Mouse (Mus musculus): ENCODE measurements around the gene Tmem42.

The Tmem42 gene

DNA sequence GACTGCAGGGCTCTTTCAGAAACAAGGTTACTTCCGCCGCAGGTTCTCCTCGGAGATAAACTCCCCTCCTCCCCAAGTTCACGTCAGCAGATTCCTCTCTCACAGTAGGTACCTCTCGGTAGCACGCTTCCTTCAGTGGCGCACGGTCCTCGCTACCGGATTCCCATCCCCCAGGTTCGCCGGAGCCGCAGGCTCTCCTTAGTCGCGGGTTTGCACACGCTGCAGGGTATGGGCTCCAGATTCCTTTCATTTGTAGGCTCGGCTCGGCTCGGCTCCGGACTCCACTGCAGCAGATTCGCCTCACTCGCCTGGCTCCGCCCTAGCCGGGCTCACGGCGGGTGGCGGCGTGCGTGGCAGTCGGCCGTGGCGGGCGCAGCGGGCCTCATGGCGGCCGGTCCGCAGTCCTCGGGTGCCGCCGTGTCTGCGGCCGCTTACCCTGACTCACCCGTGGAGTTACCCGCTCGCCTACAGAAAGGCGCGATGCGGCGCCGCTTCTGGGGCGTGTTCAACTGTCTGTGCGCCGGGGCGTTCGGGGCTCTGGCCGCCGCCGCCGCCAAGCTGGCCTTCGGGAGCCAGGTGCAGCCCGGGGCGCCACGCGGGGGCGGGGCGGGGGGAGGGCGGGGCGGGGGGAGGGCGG, at the start of gene Tmem42:
Tmem42 (plus strand) TSS at position 332 of the 637 bp plus-strand sequence.
- DNase-seq (ENCODE audit: low spot score in 2 of 2): peak; percentile 84

GRCm38 (mm10) chr9:122998406-122999192, 22.5 kb upstream of the Tmem42 start:
- no peak for DNase-seq (ENCODE audit: low spot score in 2 of 2)

DNA sequence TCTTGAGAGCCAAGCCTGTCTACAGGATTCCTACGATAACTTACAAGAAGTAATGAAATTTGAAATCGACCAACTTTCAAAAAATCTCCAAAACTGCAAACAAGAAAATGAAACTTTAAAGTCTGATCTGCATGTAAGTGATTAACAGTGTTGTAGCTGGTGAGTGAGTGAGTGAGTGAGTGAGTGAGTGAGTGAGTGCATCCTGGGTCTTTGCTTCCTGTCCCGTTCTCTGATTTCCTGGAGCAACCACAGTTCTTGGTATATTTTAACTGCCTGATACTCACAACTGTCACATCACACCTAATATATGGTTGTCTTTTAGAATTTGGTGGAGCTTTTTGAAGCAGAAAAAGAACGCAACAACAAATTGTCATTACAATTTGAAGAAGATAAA, 21.9 kb upstream of the Tmem42 start:
- DNase-seq (ENCODE audit: low spot score in 2 of 2): no peak

DNA sequence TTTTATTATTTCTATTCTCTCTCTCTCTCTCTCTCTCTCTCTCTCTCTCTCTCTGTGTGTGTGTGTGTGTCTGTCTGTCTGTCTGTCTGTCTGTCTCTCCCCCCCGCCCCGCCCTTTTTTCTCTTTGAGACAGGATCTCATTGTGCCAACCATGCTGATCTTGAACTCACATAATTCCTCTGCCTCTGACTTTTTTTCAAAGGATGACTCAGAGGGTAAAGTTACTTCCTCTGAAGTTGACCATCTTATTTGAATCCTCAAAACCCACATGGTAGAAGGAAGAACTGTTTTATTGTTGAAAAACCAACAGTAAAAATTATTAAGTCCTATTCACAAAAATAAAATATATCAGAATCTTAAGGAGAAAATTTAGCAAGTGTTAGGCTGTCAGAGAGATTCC, 16.4 kb upstream of the Tmem42 start:
- no peak for DNase-seq (ENCODE audit: low spot score in 2 of 2)

GRCm38 (mm10) chr9:123006071-123006470, 15.1 kb upstream of the Tmem42 start:
- no peak for DNase-seq (ENCODE audit: low spot score in 2 of 2)

GRCm38 (mm10) chr9:123021636-123022379, 682 bp downstream of the Tmem42 start:
- DNase-seq (ENCODE audit: low spot score in 2 of 2): no peak

DNA sequence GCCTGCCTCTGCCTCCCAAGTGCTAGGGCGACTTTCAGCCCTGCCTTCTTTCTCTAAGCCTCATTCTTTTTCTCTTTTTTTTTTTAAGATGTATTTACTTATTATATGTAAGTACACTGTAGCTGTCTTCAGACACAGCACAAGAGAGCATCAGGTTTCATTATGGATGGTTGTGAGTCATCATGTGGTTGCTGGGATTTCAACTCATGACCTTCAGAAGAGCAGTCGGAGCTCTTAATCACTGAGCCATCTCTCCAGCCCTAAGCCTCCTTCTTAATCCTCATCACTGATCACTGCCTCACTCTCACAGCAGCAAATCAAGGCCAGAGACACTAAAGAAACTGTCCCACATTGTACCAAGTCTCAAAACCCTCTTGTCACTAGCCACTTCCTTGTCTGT, 3.1 kb downstream of the Tmem42 start:
- DNase-seq (ENCODE audit: low spot score in 2 of 2): no peak

GRCm38 (mm10) chr9:123031496-123032246, 10.5 kb downstream of the Tmem42 start:
- DNase-seq (ENCODE audit: low spot score in 2 of 2): no peak

- no peak for DNase-seq (ENCODE audit: low spot score in 2 of 2)
Measured at GRCm38 (mm10) chr9:123034426-123034825, 13.3 kb downstream of the Tmem42 start, which contains the start of gene Tgm4. Gene Tgm4, plus strand, starts transcription at chr9:123034726.

DNA sequence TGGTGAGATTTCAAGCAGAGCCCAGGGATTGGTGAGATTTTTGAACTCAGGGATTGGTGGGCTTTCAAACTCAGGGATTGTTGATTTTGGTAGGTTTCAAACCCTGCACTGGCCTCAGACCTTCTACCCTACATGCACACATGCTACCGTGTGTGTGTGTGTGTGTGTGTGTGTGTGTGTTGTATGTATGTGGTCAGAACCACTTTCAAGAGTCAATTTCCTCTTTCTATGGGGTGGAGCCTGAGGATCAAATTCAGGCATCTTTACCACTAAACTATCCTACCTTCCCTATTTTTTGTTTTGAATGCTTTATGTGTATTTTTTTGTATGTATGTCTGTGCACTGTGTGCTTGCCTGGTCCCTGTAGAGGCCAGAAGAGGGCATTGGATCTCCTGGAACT, 26.5 kb downstream of the Tmem42 start:
- no peak for DNase-seq (ENCODE audit: low spot score in 2 of 2)

GRCm38 (mm10) chr9:123058724-123059292, 37.7 kb downstream of the Tmem42 start:
- peak; percentile 32 to 39 for DNase-seq (ENCODE audit: low spot score in 2 of 2)

- no peak for DNase-seq (ENCODE audit: low spot score in 2 of 2)
Measured at GRCm38 (mm10) chr9:123060172-123060571, 39.0 kb downstream of the Tmem42 start.

Measured in spleen, postnatal 36 days (tissue).